Mouse (Mus musculus) liver, postnatal 0 days (tissue): ENCODE measurements around the gene Dock1.

Source experiments
- CTCF ChIP-seq: sonication (generic); IDR thresholded peaks from 2 replicates; pipeline ENCODE4 v1.5.1; 2016; ENCODE audit warnings: antibody characterized with exemption, low read depth
- EP300 ChIP-seq: IDR thresholded peaks from 2 replicates; pipeline ENCODE4 v1.6.1; 2016; ENCODE audit warnings: antibody characterized with exemption, low read depth, mild to moderate bottlenecking

GRCm38 (mm10) chr7:134774468-134775162, 104.2 kb downstream of the Dock1 start:
- TF ChIP-seq CTCF (no peak), EP300 (no peak)
